Mouse (Mus musculus) layer of hippocampus, postnatal 25 days (tissue): Measurements from ENCODE around the gene Map3k21. TPM values are rescaled to one million over a fixed set of nuclear protein-coding genes. Genes with fewer than 3 reads are reported as not detected.

Experiments used
- DNase-seq, 2 experiments: peaks; one replicate each; pipeline ENCODE4 v3.0.0; 2022; ENCODE audit warnings: mixed read lengths in 2 of 2, low spot score in 1 of 2; ENCODE audit errors: extremely low spot score in 1 of 2
- total RNA-seq, 2 experiments: library from RNA; stranded (reverse); gene quantifications; 2 replicates each; pipeline ENCODE4 v1.2.3; 2021

Map3k21 gene
- total RNA-seq, 2 experiments from 2014 or later, result 1.1 to 1.5 TPM

- no peak for DNase-seq
Observed at GRCm38 (mm10) chr8:125913206-125913605, 3.0 kb downstream of the Map3k21 start.

- DNase-seq, result no peak
Observed at GRCm38 (mm10) chr8:125914386-125914785, 4.1 kb downstream of the Map3k21 start.

- no peak for DNase-seq
Observed at GRCm38 (mm10) chr8:125917013-125917412, 6.8 kb downstream of the Map3k21 start.

- DNase-seq, result no peak
Observed at GRCm38 (mm10) chr8:125918719-125919118, 8.5 kb downstream of the Map3k21 start.

- DNase-seq, result no peak
Observed at GRCm38 (mm10) chr8:125919560-125919959, 9.3 kb downstream of the Map3k21 start.

GRCm38 (mm10) chr8:125920281-125920680 is 10.0 kb downstream of the Map3k21 start:
- no peak for DNase-seq

GRCm38 (mm10) chr8:125920761-125921160 is 10.5 kb downstream of the Map3k21 start:
- no peak for DNase-seq

GRCm38 (mm10) chr8:125922333-125922732 is 12.1 kb downstream of the Map3k21 start:
- no peak for DNase-seq

- DNase-seq, result no peak
Observed at GRCm38 (mm10) chr8:125926636-125927035, 16.4 kb downstream of the Map3k21 start.

- no peak for DNase-seq
Observed at GRCm38 (mm10) chr8:125930276-125931046, 20.2 kb downstream of the Map3k21 start.

- DNase-seq, result no peak
Observed at GRCm38 (mm10) chr8:125931822-125932221, 21.6 kb downstream of the Map3k21 start.

GRCm38 (mm10) chr8:125935649-125936048 is 25.4 kb downstream of the Map3k21 start:
- peak; percentile 49 to 69 for DNase-seq

GRCm38 (mm10) chr8:125944511-125944910 is 34.3 kb downstream of the Map3k21 start:
- no peak for DNase-seq

- no peak for DNase-seq
Observed at GRCm38 (mm10) chr8:125948696-125949308, 38.6 kb downstream of the Map3k21 start.

GRCm38 (mm10) chr8:125950007-125950940 is 40.0 kb downstream of the Map3k21 start:
- peak; percentile 61 to 87 for DNase-seq

- peak; percentile 61 to 83 for DNase-seq
Observed at GRCm38 (mm10) chr8:125955671-125956070, 45.4 kb downstream of the Map3k21 start.

- DNase-seq, result no peak
Observed at GRCm38 (mm10) chr8:125956796-125957195, 46.5 kb downstream of the Map3k21 start.

- no peak for DNase-seq
Observed at GRCm38 (mm10) chr8:125957226-125957993, 47.2 kb downstream of the Map3k21 start.

- no peak for DNase-seq
Observed at GRCm38 (mm10) chr8:125957994-125958368, 47.7 kb downstream of the Map3k21 start.

- DNase-seq, result peak; percentile 27 to 51
Observed at GRCm38 (mm10) chr8:125959363-125959771, 49.1 kb downstream of the Map3k21 start.
